Mouse (Mus musculus) left cerebral cortex, postnatal 25 days (tissue): ENCODE data around the gene Yeats4. TPM values are rescaled to one million over a fixed set of nuclear protein-coding genes. Genes with fewer than 3 reads are reported as not detected.
"Not testable (repeated sequence)": the region's sequence is repeated elsewhere in the genome, so short reads cannot be mapped to it uniquely, and the experiment has no call there.

Experiments used
- DNase-seq, 2 experiments: peaks; one replicate each; pipeline ENCODE4 v3.0.0; 2022; ENCODE audit warnings: low spot score in 2 of 2, mixed read lengths in 1 of 2
- intact Hi-C: fragments of 180-260 bp; cut with DNase I; formaldehyde crosslinking; loops from one replicate; pipeline ENCODE4 v1.15.1; 2025
- total RNA-seq, 2 experiments: library from RNA; stranded (reverse); gene quantifications; 2 replicates each; pipeline ENCODE4 v1.2.3; 2021

The Yeats4 gene
- 10 to 100 TPM; 53.5 to 56.4 TPM for total RNA-seq

GRCm38 (mm10) chr10:117224102-117224990 lies at the start of gene Yeats4:
TSS of gene Yeats4 (minus strand) at chr10:117224507.
- DNase-seq, result peak; percentile 96 to 97
- intact Hi-C loops, result loop anchor here (2.0 to 5.0 kb wide), 2 partner anchors 153 to 212 kb away; no protein-coding TSS in a partner anchor

GRCm38 (mm10) chr10:117272023-117272422 lies 47.7 kb upstream of the Yeats4 start:
- intact Hi-C loops, result no loop called here
- DNase-seq, result no peak

- intact Hi-C loops, result no loop called here
Observed at GRCm38 (mm10) chr10:117259870-117260269, 35.6 kb upstream of the Yeats4 start.

GRCm38 (mm10) chr10:117238603-117239002 lies 14.3 kb upstream of the Yeats4 start, which contains the start of gene 9530003J23Rik:
TSS of gene 9530003J23Rik (minus strand) at chr10:117238703.
- no peak for DNase-seq
- intact Hi-C loops, result no loop called here

More at GRCm38 (mm10) chr10:117259870-117260269, 35.6 kb upstream of the Yeats4 start:
- DNase-seq, result no peak

- DNase-seq, result no peak
- intact Hi-C loops, result no loop called here
Observed at GRCm38 (mm10) chr10:117235866-117236265, 11.6 kb upstream of the Yeats4 start.

- DNase-seq, result peak in 1 of 2 experiments; percentile 22
- intact Hi-C loops, result no loop called here
Observed at GRCm38 (mm10) chr10:117234825-117235224, 10.5 kb upstream of the Yeats4 start.

- intact Hi-C loops, result loop anchor here (5.0 kb wide), 1 partner anchor 447 kb away; no protein-coding TSS in a partner anchor
- no peak for DNase-seq
Observed at GRCm38 (mm10) chr10:117229826-117230225, 5.5 kb upstream of the Yeats4 start.

- no peak for DNase-seq
- intact Hi-C loops, result loop anchor here (5.0 kb wide), 1 partner anchor 451 kb away; no protein-coding TSS in a partner anchor
Observed at GRCm38 (mm10) chr10:117226002-117226401, 1.7 kb upstream of the Yeats4 start.

- no peak for DNase-seq
- intact Hi-C loops, result loop anchor here (2.0 to 5.0 kb wide), 2 partner anchors 212 to 452 kb away; no protein-coding TSS in a partner anchor
Observed at GRCm38 (mm10) chr10:117225094-117225493, 787 bp upstream of the Yeats4 start.

GRCm38 (mm10) chr10:117223758-117224101 lies 577 bp downstream of the Yeats4 start:
- intact Hi-C loops, result loop anchor here (2.0 to 5.0 kb wide), 2 partner anchors 154 to 213 kb away; no protein-coding TSS in a partner anchor

GRCm38 (mm10) chr10:117222821-117223220 lies 1.5 kb downstream of the Yeats4 start:
- intact Hi-C loops, result loop anchor here (5.0 kb wide), 1 partner anchor 154 kb away; no protein-coding TSS in a partner anchor
- no peak for DNase-seq

More at GRCm38 (mm10) chr10:117223758-117224101, 577 bp downstream of the Yeats4 start:
- no peak for DNase-seq

- intact Hi-C loops, result loop anchor here (10.0 kb wide), 1 partner anchor 264 kb away; the partner anchor contains the start of gene Rab3ip
Observed at GRCm38 (mm10) chr10:117218351-117218750, 6.0 kb downstream of the Yeats4 start.

GRCm38 (mm10) chr10:117217246-117217840 lies 7.0 kb downstream of the Yeats4 start:
- DNase-seq, result no peak
- intact Hi-C loops, result loop anchor here (10.0 kb wide), 1 partner anchor 263 kb away; the partner anchor contains the start of gene Rab3ip

More at GRCm38 (mm10) chr10:117218351-117218750, 6.0 kb downstream of the Yeats4 start:
- DNase-seq, result no peak

- DNase-seq, result peak; percentile 23 to 31
- intact Hi-C loops, result loop anchor here (10.0 kb wide), 1 partner anchor 262 kb away; the partner anchor contains the start of gene Rab3ip
Observed at GRCm38 (mm10) chr10:117216793-117217192, 7.5 kb downstream of the Yeats4 start.

- intact Hi-C loops, result loop anchor here (10.0 kb wide), 1 partner anchor 261 kb away; the partner anchor contains the start of gene Rab3ip
- DNase-seq, result no peak
Observed at GRCm38 (mm10) chr10:117216132-117216495, 8.2 kb downstream of the Yeats4 start.

- intact Hi-C loops, result loop anchor here (10.0 kb wide), 1 partner anchor 261 kb away; the partner anchor contains the start of gene Rab3ip
- DNase-seq, result no peak
Observed at GRCm38 (mm10) chr10:117215409-117216131, 8.7 kb downstream of the Yeats4 start.

- no peak for DNase-seq
- intact Hi-C loops, result loop anchor here (5.0 to 10.0 kb wide), 2 partner anchors 149 to 256 kb away; partner anchors contain the start of genes Cct2 and Rab3ip
Observed at GRCm38 (mm10) chr10:117211023-117211422, 13.3 kb downstream of the Yeats4 start.

GRCm38 (mm10) chr10:117209469-117209938 lies 14.8 kb downstream of the Yeats4 start:
- intact Hi-C loops, result loop anchor here (5.0 kb wide), 2 partner anchors 57 to 127 kb away; no protein-coding TSS in a partner anchor
- peak; percentile 59 to 65 for DNase-seq

- intact Hi-C loops, result loop anchor here (5.0 kb wide), 2 partner anchors 56 to 126 kb away; no protein-coding TSS in a partner anchor
- DNase-seq, result not testable (repeated sequence)
Observed at GRCm38 (mm10) chr10:117208787-117209186, 15.5 kb downstream of the Yeats4 start.
